Mouse (Mus musculus) MEL (cell line): ENCODE data around the gene Nt5c2.

ENCODE experiments used
- BHLHE40 ChIP-seq: IDR thresholded peaks from 2 replicates; pipeline ENCODE4 v1.6.1; 2012; ENCODE audit warnings: low read depth, mild to moderate bottlenecking, inconsistent platforms, low read length, improper control_type of control experiment, borderline replicate concordance
- CHD1 ChIP-seq: IDR thresholded peaks from 2 replicates; pipeline ENCODE4 v1.6.1; 2012; ENCODE audit warnings: low read depth, mild to moderate bottlenecking, inconsistent platforms, low read length, improper control_type of control experiment
- CTCF ChIP-seq, 3 experiments: IDR thresholded peaks in 2 of 3; conservative IDR thresholded peaks in 1 of 3; 2 replicates each; pipeline ENCODE4 v1.5.1; 2011 to 2012; ENCODE audit warnings: low read length in 3 of 3, low read depth in 2 of 3, mild to moderate bottlenecking in 2 of 3, improper control_type of control experiment in 1 of 3, inconsistent platforms in 1 of 3, mixed read lengths in 1 of 3, moderate library complexity in 1 of 3; ENCODE audit not compliant: control insufficient read depth in 1 of 3, insufficient read depth in 1 of 3, poor library complexity in 1 of 3, severe bottlenecking in 1 of 3
- E2F4 ChIP-seq: IDR thresholded peaks from 2 replicates; pipeline ENCODE4 v1.6.1; 2011; ENCODE audit warnings: low read depth, low read length, improper control_type of control experiment, borderline replicate concordance
- GABPA ChIP-seq: IDR thresholded peaks from 2 replicates; pipeline ENCODE4 v1.6.1; 2012; ENCODE audit warnings: low read depth, mild to moderate bottlenecking, inconsistent platforms, low read length, improper control_type of control experiment, moderate library complexity
- HCFC1 ChIP-seq: IDR thresholded peaks from 2 replicates; pipeline ENCODE4 v1.6.1; 2012; ENCODE audit warnings: low read depth, mild to moderate bottlenecking, inconsistent platforms, low read length, improper control_type of control experiment, moderate library complexity
- MAFK ChIP-seq: IDR thresholded peaks from 2 replicates; pipeline ENCODE4 v1.6.1; 2011; ENCODE audit warnings: low read depth, mild to moderate bottlenecking, low read length, improper control_type of control experiment, borderline replicate concordance
- MAZ ChIP-seq: IDR thresholded peaks from 2 replicates; pipeline ENCODE4 v1.6.1; 2012; ENCODE audit warnings: low read depth, mild to moderate bottlenecking, inconsistent platforms, low read length, improper control_type of control experiment
- MYB ChIP-seq: IDR thresholded peaks from 2 replicates; pipeline ENCODE4 v1.6.1; 2011; ENCODE audit warnings: mild to moderate bottlenecking, low read depth, low read length, improper control_type of control experiment
- POLR2A ChIP-seq, 2 experiments: IDR thresholded peaks; 2 replicates each; pipeline ENCODE4 v1.6.1; 2011 to 2012; ENCODE audit warnings: low read length in 2 of 2, mild to moderate bottlenecking in 2 of 2, control low read depth in 1 of 2, improper control_type of control experiment in 1 of 2, low read depth in 1 of 2, moderate library complexity in 1 of 2; ENCODE audit not compliant: control insufficient read depth in 1 of 2, insufficient read depth in 1 of 2, poor library complexity in 1 of 2
- USF1 ChIP-seq: IDR thresholded peaks from 2 replicates; pipeline ENCODE4 v1.6.1; 2014; ENCODE audit warnings: low read depth, mild to moderate bottlenecking, inconsistent platforms, low read length, improper control_type of control experiment, moderate library complexity
- ZC3H11A ChIP-seq: IDR thresholded peaks from 2 replicates; pipeline ENCODE4 v1.6.1; 2012; ENCODE audit warnings: low read depth, mild to moderate bottlenecking, inconsistent platforms, low read length, improper control_type of control experiment
- ZNF384 ChIP-seq: IDR thresholded peaks from 2 replicates; pipeline ENCODE4 v1.6.1; 2012; ENCODE audit warnings: low read depth, mild to moderate bottlenecking, inconsistent platforms, low read length, improper control_type of control experiment

- no peak for TF ChIP-seq POLR2A (IDR thresholded peaks at IDR 0.05; ENCODE audit: control insufficient read depth in 1 of 2, insufficient read depth in 1 of 2, low read depth in 1 of 2, low read length in 2 of 2, poor library complexity in 1 of 2)
- no peak for TF ChIP-seq HCFC1
- no peak for TF ChIP-seq E2F4
- no peak for TF ChIP-seq MYB
- TF ChIP-seq ZNF384, result no peak
- TF ChIP-seq CTCF (IDR thresholded peaks at IDR 0.05 in 2 of 3, conservative IDR thresholded peaks at IDR 0.05 in 1 of 3; ENCODE audit: control insufficient read depth in 1 of 3, insufficient read depth in 1 of 3, low read depth in 2 of 3, low read length in 3 of 3, poor library complexity in 1 of 3, severe bottlenecking in 1 of 3), result no peak
- TF ChIP-seq USF1, result no peak
- no peak for TF ChIP-seq MAZ
- TF ChIP-seq ZC3H11A, result no peak
- no peak for TF ChIP-seq CHD1
- TF ChIP-seq MAFK, result no peak
- TF ChIP-seq GABPA, result no peak
- TF ChIP-seq BHLHE40, result no peak
Measured at GRCm38 (mm10) chr19:46899871-46900270, 115.1 kb downstream of the Nt5c2 start.
